Mouse (Mus musculus): ENCODE results near the gene Snx18.

GRCm38 (mm10) chr13:113587200-113587936 lies 31.0 kb downstream of the Snx18 start:
- TF ChIP-seq CTCF (IDR thresholded peaks at IDR 0.05) (no peak), POLR2A (IDR thresholded peaks at IDR 0.05; ENCODE audit: insufficient read depth, low read depth, low read length) (no peak), EP300 (IDR thresholded peaks at IDR 0.05; ENCODE audit: insufficient read depth, low read depth, low read length) (no peak)

Measured in heart, adult 2 months (tissue).